Mouse (Mus musculus) heart, postnatal 25 days (tissue): ENCODE measurements around the gene Med25. TPM values are rescaled to one million over a fixed set of nuclear protein-coding genes. Genes with fewer than 3 reads are reported as not detected.

Source experiments
- DNase-seq: peaks from one replicate; pipeline ENCODE4 v3.0.0; 2022; ENCODE audit warnings: low spot score
- intact Hi-C: fragments of 180-260 bp; cut with DNase I; formaldehyde crosslinking; loops from one replicate; pipeline ENCODE4 v1.15.1; 2025
- total RNA-seq, 2 experiments: library from RNA; stranded (reverse); gene quantifications; 2 replicates each; pipeline ENCODE4 v1.2.3; 2021

Gene Med25
- total RNA-seq, 2 experiments from 2014 or later, result 66.7 to 73.9 TPM

DNA sequence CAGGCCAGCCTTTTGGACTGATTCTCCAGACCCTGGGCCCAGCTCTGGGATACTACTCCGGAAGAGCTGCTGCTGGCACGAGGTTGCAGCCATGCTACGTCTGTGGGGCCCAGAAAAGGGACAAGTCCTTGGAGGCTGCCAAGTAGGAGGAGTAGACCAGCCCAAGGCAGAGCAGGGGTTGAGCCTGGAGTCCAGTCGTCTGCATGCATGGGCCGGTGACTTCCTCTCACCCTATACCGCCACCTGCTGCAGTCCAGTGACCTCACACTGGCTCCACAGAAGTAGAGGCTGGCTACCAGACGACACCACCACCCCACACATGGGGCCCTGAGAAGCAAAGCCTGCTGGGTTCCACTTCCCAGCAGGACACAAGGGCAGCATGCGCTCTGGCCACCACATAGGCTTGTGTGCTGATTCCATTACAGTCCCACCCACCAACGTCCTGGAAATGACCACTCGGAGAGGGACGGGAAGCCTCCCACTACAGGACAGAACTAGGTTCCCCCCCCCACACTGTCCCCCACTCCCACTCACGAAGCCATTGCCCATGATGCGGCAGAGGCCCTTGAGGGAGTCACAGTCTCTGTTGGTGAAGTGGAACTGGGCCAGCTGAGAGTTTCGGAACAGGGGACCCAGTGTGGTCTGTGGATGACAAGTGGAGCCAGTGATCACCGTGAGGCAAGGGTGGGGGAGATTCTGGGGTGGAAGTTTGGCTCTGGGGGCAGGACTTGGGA lies 26.1 kb downstream of the Med25 start:
- intact Hi-C loops, result loop anchor here (10.0 kb wide), 1 partner anchor 848 kb away; the partner anchor contains the start of genes Rpl18 and Sphk2
- DNase-seq, result peak; percentile 59

DNA sequence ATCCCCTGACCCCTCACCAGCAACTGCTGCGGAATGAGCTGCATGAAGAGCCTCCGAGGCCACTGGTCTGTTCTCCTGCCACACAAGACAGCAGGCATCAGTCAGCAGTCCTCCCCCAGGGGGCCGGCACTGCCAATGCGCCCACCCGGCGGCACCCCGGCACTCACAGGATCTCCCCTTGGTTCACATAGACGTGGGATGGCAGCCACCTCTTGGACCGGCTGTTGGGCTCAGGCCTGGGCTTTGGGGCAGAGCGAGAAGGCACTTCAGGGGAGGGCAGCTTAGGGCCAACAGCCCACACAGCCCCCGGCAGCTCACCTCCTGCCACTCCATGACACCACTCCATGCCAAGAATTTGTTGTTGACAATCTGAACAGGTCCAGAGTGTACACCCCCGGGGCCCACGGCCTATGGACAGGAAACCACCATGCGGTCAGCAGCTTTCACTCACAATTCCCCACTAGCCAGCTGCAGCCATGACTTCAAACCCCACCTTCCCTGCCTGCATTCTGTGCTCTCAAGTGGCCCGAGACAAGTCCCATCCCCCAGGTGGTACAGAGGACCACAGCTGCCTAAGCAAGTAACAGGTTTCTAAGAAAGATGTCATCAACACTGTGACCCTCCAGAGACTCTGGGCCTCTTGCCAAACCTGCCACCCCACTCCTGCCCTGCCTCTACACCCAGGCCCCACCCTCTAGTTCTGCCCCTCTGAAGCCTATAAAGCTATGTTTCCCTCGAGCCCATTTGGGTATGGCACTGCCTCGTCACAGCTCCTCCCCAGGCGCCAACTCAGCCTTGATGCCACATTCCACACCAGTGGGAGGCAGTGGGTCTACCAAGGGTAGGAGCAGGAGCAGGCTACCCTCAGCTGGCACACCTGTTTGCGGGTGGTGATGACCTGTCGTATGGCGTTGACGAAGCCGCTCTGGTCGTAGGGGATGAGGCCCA lies 27.6 kb downstream of the Med25 start:
- DNase-seq, result no peak
- intact Hi-C loops, result loop anchor here (5.0 to 10.0 kb wide), 2 partner anchors 32 to 850 kb away; partner anchors contain the start of genes Fuz, Rpl18 and Sphk2

DNA sequence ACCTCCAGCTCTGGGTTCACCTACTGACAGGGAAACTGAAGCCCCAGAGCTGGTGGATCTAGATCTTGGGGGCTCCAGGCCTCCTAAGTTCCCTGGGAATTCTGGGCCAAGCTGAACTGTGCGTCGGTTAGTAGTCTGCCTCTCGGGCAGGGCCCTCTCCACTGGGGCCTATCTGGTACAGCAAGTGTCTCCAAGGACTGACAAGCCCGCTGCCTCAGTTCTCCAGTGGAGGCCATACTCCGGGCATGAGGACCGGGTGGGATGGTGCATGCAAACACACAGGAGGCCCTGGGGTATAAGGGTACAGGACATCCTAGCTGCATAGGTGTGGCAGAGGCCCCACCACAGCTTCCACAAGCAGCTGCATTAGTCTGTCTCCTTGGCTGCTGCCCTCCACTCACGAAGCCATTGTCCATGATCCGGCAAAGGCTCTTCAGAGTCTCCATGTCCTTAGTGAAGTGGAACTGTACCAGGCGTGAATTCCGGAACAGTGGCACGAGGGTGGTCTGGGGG lies 28.5 kb downstream of the Med25 start:
- intact Hi-C loops, result loop anchor here (5.0 to 10.0 kb wide), 2 partner anchors 33 to 851 kb away; partner anchors contain the start of genes Fuz, Rpl18 and Sphk2
- DNase-seq, result no peak

DNA sequence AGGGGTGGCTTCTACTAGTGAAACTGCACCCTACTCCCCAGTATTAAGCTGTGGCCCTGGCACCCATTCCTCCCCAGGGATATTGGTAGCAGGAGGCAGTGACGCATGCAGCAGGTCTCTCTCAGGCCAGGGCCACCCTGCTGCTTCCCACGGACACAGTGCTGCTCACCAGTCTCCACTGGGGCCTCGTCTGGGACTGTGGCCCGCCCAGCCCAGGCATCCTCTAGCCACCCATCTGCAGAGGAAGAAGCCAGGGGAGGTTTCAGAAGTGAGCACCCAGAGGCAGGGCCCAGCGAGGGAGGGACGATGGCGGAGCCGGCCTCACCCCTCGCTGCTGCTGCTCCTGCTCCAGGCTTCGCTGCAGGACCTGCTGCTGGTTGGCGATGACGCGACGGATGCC lies 29.3 kb downstream of the Med25 start:
- no peak for DNase-seq
- intact Hi-C loops, result loop anchor here (5.0 to 10.0 kb wide), 2 partner anchors 34 to 852 kb away; partner anchors contain the start of genes Fuz, Rpl18 and Sphk2

DNA sequence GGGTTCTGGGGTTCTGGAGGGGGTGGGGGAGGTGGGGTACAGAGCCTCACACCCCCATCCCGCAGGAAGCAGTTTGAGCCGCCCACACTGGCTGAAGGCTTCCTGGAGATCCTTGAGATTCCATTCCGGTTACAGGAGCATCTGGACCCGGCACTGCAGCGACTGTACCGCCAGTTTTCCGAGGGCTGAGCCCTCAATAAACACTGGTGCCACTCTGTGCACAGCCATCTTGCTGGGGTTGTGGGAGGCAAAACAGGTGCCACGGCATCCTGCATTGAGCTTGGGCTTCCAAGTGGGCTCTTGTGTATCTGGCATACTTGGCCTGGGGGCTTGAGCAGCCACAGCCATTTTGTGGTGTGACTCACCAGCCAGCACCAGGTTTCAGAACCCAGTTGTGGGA lies 30.1 kb downstream of the Med25 start:
- intact Hi-C loops, result loop anchor here (5.0 to 10.0 kb wide), 2 partner anchors 35 to 852 kb away; partner anchors contain the start of genes Fuz, Rpl18 and Sphk2
- DNase-seq, result no peak

DNA sequence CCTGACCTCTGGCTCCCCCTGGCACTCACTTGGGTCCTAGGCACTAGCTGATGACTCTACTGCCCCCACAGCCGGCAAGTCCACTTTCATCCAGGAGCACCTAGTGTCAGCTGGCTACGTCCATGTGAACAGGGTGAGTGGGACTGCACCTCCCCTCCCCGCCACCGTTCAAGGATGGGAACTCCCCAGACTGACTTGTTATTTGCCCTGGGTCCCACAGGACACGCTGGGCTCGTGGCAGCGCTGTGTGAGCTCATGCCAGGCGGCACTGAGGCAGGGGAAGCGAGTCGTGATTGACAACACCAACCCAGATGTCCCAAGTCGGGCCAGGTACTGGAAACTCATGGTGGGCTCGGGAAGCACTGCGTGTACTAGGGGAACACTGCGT lies 31.1 kb downstream of the Med25 start:
- no peak for DNase-seq
- intact Hi-C loops, result loop anchor here (5.0 to 10.0 kb wide), 2 partner anchors 36 to 853 kb away; partner anchors contain the start of genes Fuz, Rpl18 and Sphk2

DNA sequence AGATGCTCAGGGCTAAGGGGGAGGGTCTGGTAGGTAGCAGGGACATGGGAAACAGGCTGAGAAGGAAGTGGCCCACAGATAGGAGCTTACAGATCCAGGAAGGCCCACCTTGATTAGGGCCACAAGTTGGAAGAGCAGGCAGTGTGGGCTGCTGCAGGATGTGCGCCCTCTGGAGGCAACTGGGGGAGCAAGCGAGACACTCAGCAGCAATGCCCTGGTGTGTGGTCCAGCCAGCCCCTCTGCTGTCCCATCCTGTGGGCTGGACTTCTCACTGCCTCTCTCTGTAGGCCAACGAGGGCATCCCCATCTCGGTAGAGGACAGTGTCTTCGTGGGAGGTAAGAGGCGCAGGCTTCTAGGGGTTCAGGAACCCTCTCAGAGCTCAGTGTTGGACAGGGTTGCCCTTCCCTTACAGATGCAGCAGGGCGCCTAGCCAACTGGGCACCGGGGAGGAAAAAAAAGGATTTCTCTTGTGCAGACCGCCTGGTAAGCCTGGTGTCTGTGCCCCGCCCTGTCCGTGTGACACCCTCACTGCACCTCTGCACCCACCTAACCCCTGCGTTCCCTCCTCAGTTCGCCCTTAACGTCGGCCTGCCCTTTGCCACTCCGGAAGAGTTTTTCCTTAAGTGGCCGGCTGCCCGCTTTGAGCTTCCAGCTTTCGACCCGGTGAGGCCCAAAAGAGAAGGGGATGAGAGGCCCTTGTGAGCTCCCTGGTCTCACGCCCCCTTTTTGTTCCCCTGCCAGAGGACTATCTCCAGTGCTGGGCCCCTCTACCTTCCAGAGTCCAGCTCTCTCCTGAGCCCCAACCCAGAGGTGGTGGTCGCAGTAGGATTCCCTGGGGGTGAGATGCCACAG lies 31.7 kb downstream of the Med25 start:
- no peak for DNase-seq
- intact Hi-C loops, result loop anchor here (5.0 to 10.0 kb wide), 2 partner anchors 36 to 854 kb away; partner anchors contain the start of genes Fuz, Rpl18 and Sphk2

DNA sequence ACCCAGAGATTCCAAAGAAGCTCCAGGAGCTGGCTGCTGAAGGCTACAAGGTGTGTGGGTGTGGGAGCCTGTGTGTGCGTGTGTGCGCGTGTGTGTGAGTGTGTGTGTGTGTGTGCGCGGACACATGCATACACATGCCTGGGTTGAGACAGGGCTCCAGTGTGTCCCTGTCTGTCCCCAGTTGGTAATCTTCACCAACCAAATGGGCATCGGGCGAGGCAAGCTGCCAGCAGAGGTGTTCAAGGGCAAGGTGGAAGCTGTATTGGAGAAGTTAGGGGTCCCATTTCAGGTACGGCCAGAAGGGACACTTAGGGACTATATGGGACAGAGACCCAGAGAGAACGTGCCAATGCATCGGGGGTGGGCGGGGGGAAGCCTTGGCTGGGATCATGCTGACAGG lies 32.6 kb downstream of the Med25 start:
- no peak for DNase-seq
- intact Hi-C loops, result loop anchor here (5.0 to 10.0 kb wide), 2 partner anchors 37 to 855 kb away; partner anchors contain the start of genes Fuz, Rpl18 and Sphk2

DNA sequence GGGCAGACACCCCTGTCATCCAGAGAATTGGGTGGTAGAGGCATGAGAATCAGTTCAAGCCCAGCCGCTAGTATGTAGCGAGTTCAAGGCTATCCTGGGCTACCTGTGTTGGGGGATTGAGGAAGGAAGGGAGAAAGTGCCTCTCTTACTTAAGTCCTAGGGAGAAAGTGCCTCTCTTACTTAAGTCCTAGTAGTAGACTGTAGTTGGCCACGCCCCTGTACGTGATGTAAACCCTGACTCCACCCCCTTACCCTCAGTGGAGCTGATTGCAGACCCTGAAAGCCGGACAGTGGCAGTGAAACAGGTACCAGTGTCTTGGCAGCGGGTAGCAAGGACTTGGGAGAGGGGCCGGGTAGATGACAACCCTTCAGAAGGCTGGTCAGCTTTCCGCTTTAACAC lies 34.6 kb downstream of the Med25 start:
- intact Hi-C loops, result no loop called here

DNA sequence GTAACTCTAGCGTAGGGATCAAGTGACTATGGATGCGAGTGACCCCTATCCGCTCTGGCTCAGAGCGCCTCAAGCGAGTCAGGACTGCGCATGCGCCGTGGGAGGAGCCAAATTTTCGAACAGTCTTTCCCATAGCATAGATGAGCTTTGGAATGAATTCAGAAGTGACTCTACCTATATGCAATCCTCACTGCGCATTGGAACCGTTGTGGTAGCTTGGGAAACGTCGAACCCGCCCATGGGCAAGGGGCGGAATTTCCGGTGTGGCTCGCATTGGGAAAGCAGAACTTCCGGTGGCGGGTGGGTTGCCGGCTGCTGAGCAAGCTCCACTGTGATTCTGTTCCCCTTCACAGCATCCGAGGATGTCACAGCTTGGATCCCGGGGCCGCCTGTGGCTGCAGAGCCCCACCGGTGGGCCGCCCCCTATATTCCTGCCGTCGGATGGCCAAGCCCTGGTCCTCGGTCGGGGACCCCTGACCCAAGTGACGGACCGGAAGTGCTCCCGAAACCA lies 35.4 kb downstream of the Med25 start, which contains the start of gene Pnkp:
Gene Pnkp, plus strand, starts transcription at position 98 of the 511 bp plus-strand sequence.
- intact Hi-C loops, result no loop called here

More for the DNA sequence above, 34.6 kb downstream of the Med25 start:
- DNase-seq, result no peak

DNA sequence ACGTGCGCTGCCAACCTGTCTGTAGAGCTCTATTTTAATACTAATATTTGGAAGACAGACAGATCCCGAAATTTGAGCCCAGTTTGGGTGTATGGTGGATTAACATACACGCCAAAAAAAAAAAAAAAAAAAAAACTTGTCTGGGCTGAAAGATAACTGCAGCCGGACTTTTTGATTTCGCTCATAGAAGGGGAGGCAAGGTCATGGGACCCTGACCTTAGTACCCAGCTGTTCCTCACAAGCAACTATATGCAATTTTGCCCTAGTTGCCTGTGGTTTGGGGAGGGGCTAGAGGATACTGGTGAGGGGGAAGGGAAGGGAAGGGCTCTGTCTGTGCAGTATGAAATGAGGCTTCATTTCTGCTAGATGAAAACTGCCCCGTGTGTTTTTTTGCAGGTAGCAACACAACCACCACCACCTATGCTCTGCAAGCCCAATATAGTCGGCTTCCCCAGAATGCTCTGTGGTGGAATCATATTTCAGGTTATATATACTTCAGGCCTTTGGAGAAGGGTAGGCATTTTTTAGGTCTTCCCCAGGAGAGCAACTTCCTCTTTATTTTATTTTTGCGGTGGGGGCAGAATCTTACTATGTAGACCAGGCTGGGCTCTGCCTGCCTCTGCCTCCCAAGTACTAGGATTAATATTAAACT lies 36.1 kb downstream of the Med25 start:
- DNase-seq, result no peak
- intact Hi-C loops, result no loop called here

More for the DNA sequence above, 35.4 kb downstream of the Med25 start, which contains the start of gene Pnkp:
- peak; percentile 74 for DNase-seq

DNA sequence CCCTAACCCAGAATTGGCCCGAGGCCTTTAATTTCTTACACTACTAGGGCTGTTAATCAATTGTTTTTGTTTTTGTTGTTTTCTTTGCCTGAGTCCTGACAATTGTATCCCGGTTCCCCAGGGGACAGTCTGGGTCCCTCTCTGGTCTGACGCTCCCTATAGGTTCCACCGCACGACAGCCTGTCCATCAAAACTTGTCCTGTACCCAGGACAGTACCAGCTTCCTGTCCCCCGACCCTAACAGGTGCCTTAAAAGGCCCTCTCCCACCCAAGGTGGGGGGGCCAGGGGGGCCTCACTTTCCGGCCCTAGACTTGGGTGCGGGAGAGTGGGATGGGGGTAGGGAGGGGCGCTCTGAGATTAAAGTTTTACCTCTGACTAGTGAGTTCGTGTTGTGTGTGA lies 37.5 kb downstream of the Med25 start:
- no peak for DNase-seq
- intact Hi-C loops, result no loop called here

DNA sequence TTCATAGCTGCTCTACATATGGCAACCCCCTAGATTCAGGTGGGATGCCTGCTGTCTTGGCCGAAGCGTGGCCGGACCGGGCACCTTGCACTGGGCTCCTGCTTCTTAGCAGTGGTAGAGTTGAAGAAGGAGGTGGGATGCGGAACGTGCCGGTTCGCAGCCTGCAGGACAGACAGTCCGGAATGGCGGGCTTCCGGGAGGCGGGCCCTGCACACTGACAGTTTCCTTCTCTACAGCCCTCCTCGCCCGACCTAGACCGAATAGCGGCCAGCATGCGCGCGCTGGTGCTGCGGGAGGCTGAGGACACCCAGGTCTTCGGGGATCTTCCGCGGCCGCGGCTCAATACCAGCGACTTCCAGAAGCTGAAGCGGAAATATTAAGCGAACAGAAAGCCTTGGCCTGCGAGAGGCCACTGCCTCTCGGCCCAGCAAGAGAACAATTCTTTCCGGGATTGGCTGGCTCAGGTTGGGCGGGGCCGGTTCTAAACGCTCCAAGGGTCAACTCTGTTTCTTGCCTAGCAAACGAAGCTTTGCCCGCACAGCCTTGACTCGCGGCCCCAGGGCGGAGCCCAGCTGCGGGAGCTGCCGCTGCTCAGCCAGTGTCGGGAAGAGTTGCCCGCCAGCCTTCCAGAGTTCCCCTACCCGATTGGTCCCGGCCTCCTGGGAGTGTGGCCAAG lies 38.0 kb downstream of the Med25 start:
- peak; percentile 84 for DNase-seq
- intact Hi-C loops, result no loop called here

DNA sequence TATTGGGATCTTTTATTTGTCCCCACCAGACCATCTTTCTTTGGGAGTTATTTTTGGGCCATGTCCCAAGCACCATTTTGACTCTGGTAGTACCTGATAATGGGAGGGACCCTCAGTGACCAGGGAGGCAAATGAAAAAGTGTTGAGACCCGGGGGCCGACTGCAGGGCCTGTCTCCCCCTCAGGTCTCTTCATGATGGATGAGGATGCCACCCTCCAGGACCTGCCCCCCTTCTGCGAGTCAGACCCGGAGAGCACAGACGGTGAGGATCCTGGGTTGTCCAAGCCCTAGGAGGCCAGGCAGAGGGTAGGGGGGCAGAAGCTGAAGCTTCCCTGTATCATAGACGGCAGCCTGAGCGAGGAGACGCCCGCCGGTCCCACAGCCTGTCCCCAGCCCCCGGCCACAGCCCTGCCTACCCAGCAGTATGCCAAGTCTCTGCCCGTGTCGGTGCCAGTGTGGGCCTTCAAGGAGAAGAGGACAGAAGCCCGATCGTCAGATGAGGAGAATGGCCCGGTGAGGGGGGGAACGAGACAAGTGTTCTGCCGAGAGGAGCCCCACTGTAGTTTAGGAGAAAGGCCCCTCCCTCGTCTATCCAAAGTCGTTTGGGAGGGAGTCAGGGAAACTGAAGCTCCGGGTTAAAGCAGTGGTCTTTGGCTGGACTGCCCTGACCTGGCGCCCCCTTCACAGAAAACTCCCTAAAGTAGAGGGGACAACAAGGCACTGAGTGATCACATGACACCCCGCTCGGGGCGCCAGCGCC lies 38.7 kb downstream of the Med25 start:
- intact Hi-C loops, result no loop called here
- DNase-seq, result no peak

DNA sequence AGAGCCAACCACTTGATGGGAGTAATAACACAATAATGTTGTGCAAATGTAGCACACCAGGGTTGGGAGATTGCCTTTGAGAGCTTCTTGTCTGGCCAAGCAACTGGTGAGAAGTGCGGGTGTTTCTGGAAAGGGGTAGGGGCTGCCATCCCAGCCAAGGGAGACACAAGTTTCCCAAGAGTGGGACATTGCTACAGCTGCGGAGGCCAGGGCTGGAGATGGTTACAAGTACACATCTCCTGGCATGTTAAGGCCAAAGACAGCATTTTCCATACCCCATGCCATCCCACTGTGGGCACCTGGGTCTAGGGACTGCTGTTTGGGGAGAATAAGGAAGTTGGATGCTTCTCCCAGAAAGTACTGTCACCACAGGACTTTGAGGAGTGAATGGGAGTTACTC lies 39.4 kb downstream of the Med25 start:
- no peak for DNase-seq
- intact Hi-C loops, result no loop called here

DNA sequence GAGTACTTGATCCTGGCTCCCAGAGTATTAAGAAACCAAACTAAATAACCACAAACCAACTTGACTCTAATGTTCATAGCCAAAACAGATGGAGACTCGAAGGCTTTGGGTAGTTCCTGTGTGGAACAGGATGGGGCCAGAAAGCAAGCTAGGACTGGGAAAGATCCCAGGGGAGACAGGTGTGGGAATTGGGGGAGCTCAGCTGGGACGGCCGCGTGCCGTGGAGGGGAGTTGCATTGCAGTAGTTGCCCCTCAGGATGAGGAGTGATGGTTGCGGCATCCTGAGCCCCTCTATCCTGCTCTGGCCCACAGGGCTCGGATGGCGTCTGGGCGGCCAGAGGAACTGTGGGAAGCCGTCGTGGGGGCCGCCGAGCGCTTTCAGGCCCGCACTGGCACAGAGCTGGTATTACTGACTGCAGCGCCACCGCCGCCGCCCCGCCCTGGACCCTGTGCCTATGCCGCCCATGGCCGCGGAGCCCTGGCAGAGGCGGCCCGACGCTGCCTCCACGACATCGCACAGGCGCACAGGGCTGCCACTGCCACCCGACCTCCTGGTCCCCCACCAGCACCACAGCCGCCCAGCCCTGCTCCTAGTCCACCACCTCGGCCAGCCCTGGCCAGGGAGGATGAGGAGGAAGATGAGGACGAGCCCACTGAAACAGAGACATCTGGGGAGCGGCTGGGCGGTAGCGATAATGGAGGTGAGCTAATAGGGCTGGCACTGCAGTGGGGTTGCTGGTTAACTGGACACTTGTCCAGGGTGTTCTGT lies 40.1 kb downstream of the Med25 start:
- DNase-seq, result no peak
- intact Hi-C loops, result no loop called here
